Mouse (Mus musculus) lung, adult 2 months (tissue): ENCODE data around the gene Recql.

Source experiments
- CTCF ChIP-seq: fragments of 200-500 bp; IDR thresholded peaks from 2 replicates; pipeline ENCODE4 v1.5.1; 2011; ENCODE audit warnings: mild to moderate bottlenecking, low read length, control low read depth; ENCODE audit not compliant: insufficient read depth
- POLR2A ChIP-seq: fragments of 200-500 bp; IDR thresholded peaks from 2 replicates; pipeline ENCODE4 v1.6.1; 2011; ENCODE audit warnings: low read depth, mild to moderate bottlenecking, control low read depth, low read length, borderline replicate concordance; ENCODE audit errors: extremely low read depth

DNA sequence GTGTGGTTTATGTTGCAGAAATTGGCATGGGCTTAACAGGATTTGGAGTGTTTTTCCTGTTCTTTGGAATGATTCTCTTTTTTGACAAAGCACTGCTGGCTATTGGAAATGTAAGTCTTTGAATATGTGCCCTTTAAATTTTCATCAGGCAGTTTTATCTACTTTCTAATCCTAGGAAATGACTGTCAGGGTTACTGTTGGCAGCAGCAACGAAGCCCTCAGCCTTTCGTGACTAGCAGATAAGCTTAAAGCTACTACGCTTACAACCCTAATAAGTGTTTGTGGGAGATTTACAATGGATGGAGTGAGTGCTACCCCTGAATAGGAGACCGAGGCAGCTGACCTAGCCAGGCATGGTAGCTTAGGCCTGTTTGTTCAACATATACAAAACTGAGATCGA lies 5.4 kb upstream of the Recql start:
- no peak for TF ChIP-seq POLR2A
- no peak for TF ChIP-seq CTCF
